Mouse (Mus musculus) lung, postnatal 0 days (tissue): ENCODE data around the gene Fam208b. TPM values are rescaled to one million over a fixed set of nuclear protein-coding genes. Genes with fewer than 3 reads are reported as not detected.
"Not testable (repeated sequence)": the region's sequence is repeated elsewhere in the genome, so short reads cannot be mapped to it uniquely, and the experiment has no call there.

Experiments
- ATAC-seq: fragments of 200-750 bp; cut with Nextera tagmentation; 2 replicates; pipeline ENCODE4 v1.8.0; 2017; ENCODE audit warnings: moderate library complexity
- DNase-seq: peaks from one replicate; pipeline ENCODE4 v3.0.0-alpha.2; 2016; ENCODE audit warnings: low spot score
- H3K27ac ChIP-seq: fragments of 300-500 bp; sonication (generic); 2 replicates; pipeline ENCODE4 v1.5.1; 2014; ENCODE audit warnings: antibody characterized with exemption, mild to moderate bottlenecking, low read length, mixed read lengths
- H3K27me3 ChIP-seq: fragments of 300-500 bp; sonication (generic); replicated peaks from 2 replicates; pipeline ENCODE4 v1.6.1; 2014; ENCODE audit warnings: low read length, mixed read lengths; ENCODE audit not compliant: insufficient read depth
- H3K36me3 ChIP-seq: fragments of 300-500 bp; sonication (generic); 2 replicates; pipeline ENCODE4 v1.6.1; 2014; ENCODE audit warnings: low read length, mixed read lengths; ENCODE audit not compliant: insufficient read depth
- H3K4me1 ChIP-seq: fragments of 300-500 bp; sonication (generic); 2 replicates; pipeline ENCODE4 v1.6.1; 2014; ENCODE audit warnings: antibody characterized with exemption, low read depth, low read length, mixed read lengths; ENCODE audit not compliant: insufficient read depth
- H3K4me2 ChIP-seq: fragments of 300-500 bp; sonication (generic); replicated peaks from 2 replicates; pipeline ENCODE4 v1.6.1; 2014; ENCODE audit warnings: low read depth, mild to moderate bottlenecking, low read length, moderate library complexity, mixed read lengths
- H3K4me3 ChIP-seq: fragments of 300-500 bp; sonication (generic); 2 replicates; pipeline ENCODE4 v1.5.1; 2014; ENCODE audit warnings: low read depth, low read length
- H3K9ac ChIP-seq: fragments of 300-500 bp; sonication (generic); replicated peaks from 2 replicates; pipeline ENCODE4 v1.6.1; 2014; ENCODE audit warnings: low read depth, mild to moderate bottlenecking
- H3K9me3 ChIP-seq: fragments of 300-500 bp; sonication (generic); 2 replicates; pipeline ENCODE4 v1.6.1; 2016; ENCODE audit warnings: low read length, mixed read lengths
- CTCF ChIP-seq: IDR thresholded peaks from 2 replicates; pipeline ENCODE4 v1.5.1; 2016; ENCODE audit warnings: antibody characterized with exemption, mild to moderate bottlenecking
- EP300 ChIP-seq: IDR thresholded peaks from 2 replicates; pipeline ENCODE4 v1.6.1; 2016; ENCODE audit warnings: antibody characterized with exemption, mild to moderate bottlenecking, control low read depth
- WGBS: fragments of 180-500 bp; shearing (Covaris S2); extraction: QIAGEN DNeasy Blood & Tissue Kit; methylation state at CpG from one replicate; pipeline ENCODE4 v1.1.7; 2014; 5-methylcytosine and 5-hydroxymethylcytosine counted together
- polyA plus RNA-seq: library from polyadenylated mRNA; unstranded; fragments of >200 nt; fragmentation: Nextera tagmentation; extraction: Ambion mirVana; gene quantifications from 2 replicates; pipeline ENCODE4 v1.2.1, GENCODE M21; 2015

The Fam208b gene
- polyA plus RNA-seq, 1 experiment from 2014 or later = 5.9 TPM

DNA sequence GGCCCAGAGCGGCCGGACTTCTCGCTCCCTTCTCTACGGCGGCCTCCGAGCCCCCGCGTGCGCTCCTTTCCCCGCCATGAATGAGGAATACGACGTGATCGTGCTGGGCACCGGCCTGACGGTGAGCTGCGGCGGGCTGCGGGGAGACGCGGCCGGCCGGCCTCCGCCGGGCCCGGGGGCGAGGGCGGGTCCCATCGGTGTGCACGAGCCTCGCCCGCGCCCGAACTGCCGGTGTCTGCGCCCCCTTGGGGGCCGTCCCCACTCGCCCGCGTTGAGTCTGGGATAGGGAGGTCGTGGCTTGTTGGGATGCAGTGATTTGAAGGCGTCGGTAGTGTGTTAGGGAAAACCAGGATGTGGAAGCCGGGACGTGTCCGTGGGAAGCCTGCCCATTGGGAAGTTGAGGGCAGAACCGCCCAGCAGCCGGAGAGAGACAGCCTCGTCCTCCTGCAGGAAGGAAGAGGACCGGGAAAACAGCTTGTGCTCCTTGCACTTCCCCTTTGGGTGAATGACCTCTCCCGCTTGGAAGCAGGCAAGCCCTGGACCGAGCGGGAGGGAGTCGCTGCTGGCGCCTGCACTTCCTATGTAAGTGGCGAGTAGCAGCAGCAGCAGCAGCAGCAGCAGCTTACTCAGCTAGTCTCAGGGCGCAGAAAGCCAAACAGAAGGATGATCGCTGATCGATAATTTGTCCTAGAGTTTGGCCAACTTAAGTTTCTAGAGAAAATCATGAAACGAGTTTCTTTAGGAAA, 72.5 kb downstream of the Fam208b start:
- Histone ChIP-seq H3K9ac (peak overlapping the region; percentile 92), H3K36me3 (no peaks in the 10 kb centered on the region), H3K4me1 (peaks cover 21% of the 10 kb centered on the region), H3K27me3 (no peaks in the 10 kb centered on the region), H3K27ac (peak overlapping the region; percentile 99), H3K4me3 (peak overlapping the region; percentile 97), H3K9me3 (no peaks in the 10 kb centered on the region), H3K4me2 (peak overlapping the region; percentile 66)
- under 1% methylated on average over 46 of the region's 59 CpGs for WGBS
- peak; percentile 71 for ATAC-seq
- no peak; the same call in 1 of the 2 replicates for TF ChIP-seq CTCF
- TF ChIP-seq EP300 = peak; percentile 75
- DNase-seq = peak; percentile 93

DNA sequence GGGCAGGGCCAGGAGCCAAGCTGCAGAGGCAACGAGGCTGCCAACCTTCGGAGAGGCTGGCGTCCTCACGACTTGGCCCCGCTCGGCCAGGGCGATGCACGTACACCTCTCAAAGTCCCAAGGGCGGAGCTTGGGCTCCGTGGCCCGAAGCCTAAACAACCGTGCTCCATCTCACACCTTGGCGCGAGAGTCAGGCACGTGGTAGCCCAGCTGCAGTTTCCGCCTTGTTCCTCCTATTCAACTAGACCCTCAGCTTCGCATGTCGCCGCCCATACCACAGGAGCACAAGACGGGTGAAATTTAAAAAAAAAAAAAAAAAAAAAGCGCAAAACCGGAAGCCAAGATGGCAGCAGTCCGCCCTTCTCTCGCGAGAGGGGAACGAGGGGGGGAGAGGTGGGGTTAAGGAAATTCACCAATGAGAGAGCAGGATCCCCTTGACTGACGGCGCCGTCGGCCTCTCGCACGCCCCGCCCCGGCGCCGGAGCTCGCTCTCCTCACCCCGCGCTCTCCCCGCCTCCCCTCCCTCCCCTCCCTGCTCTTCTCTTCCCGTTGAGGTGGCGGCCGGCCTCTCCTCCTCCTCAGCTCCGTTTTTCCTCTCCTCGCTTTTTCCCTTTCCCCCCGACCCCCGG, 73.2 kb downstream of the Fam208b start, which contains the start of gene Gdi2:
TSS of gene Gdi2 (plus strand) at position 470 of the 629 bp plus-strand sequence.
- Histone ChIP-seq H3K4me3 (peak within 1 kb of the TSS; percentile 97), H3K4me1 (peaks cover 21% of the 10 kb centered on the region), H3K9ac (peak within 1 kb of the TSS; percentile 92), H3K36me3 (no peaks in the 10 kb centered on the region), H3K27ac (peak within 1 kb of the TSS; percentile 99), H3K9me3 (no peaks in the 10 kb centered on the region), H3K4me2 (peak within 1 kb of the TSS; percentile 66), H3K27me3 (no peaks in the 10 kb centered on the region)
- ATAC-seq (peak; percentile 97), DNase-seq (peak; percentile 99)
- WGBS = 1% methylated on average over 26 of the region's 47 CpGs
- TF ChIP-seq CTCF = no peak
- TF ChIP-seq EP300 = peak; percentile 96

DNA sequence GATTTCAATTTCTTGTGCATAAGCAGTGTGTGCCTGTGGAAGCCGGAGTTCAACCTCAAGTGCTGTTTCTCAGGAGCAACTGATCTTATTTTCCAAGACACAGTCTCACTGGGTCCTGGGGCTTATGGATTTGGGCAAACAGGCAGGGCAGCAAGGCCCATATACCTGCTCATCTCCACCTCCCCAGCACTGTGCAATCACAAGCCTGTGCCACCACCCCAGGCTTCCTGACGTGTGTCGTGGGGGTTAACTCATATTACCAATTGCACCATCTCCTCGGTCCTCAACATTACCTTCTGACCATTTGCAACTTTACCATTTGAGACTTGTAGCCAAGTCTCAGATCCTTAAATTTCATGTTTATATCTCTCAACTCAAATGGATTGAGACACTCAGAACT, 76.8 kb downstream of the Fam208b start:
- Histone ChIP-seq H3K9me3 (no peaks in the 10 kb centered on the region), H3K4me1 (peaks cover 6% of the 10 kb centered on the region; the same call in 1 of the 2 replicates), H3K4me3 (no peak overlapping the region), H3K36me3 (no peaks in the 10 kb centered on the region), H3K4me2 (no peak overlapping the region), H3K27me3 (no peaks in the 10 kb centered on the region), H3K9ac (no peak overlapping the region), H3K27ac (no peak overlapping the region)
- no peak for ATAC-seq
- 90% methylated on average over 4 of the region's 4 CpGs for WGBS
- no peak for DNase-seq
- no peak for TF ChIP-seq EP300
- TF ChIP-seq CTCF = no peak

DNA sequence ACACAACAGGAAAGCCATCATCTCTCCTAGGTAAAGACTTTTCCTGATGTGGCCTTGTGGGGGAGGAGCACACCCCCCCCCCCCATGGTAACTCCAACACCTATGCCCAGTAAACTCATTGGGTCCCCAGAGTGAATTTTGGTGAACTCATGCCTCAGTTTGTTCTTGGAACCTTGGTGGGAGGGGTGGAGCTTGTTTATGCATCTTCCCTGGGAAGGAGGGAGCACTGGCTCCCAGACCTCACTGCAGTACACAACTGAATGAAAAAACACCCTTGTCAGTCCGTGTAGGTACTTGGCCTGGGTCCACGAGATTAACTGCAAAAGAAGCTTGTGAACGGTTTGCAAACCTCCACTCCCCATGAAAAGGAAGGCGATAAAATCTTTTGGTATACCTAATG, 78.5 kb downstream of the Fam208b start:
- no peaks in the 10 kb centered on the region for H3K27me3 ChIP-seq
- no peaks in the 10 kb centered on the region for H3K36me3 ChIP-seq
- no peak for DNase-seq
- H3K9ac ChIP-seq = no peak overlapping the region
- no peak overlapping the region for H3K4me2 ChIP-seq
- H3K4me3 ChIP-seq = no peak overlapping the region
- ATAC-seq = no peak
- H3K9me3 ChIP-seq = no peaks in the 10 kb centered on the region
- WGBS = 57% methylated on average over 4 of the region's 4 CpGs
- no peak overlapping the region for H3K27ac ChIP-seq
- peaks cover 6% of the 10 kb centered on the region; the same call in 1 of the 2 replicates for H3K4me1 ChIP-seq
- TF ChIP-seq CTCF (no peak), EP300 (no peak)

DNA sequence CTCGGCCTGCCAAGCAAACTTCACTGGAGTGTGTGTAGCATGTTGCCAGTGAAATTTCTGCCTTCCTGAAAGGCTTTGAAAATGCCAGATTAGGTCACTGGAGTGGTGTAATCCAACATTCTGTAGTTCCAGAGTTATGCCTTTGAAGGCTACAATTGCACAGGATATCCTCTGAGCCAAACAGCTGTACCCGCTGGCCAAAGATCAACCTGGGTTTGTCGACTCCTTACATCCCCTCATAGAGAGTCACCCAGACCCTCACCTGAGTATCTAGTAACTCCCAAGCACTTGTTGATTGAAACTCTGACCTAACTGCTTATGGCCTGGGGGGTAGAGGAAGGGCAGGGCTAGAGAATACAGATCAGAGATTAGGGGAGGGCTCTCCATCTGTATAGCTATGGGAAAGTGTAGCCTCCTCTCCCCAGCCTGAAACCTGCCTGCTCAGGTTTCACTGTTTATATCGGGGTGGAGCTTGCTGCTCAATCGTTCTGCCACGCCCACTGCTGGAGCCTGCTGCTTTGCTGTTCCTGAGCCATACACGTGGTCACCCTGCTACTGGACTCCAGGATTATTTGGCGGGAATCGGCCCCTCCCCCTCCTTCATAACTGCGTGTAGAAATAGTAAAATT, 79.1 kb downstream of the Fam208b start:
- DNase-seq = no peak
- Histone ChIP-seq H3K27me3 (no peaks in the 10 kb centered on the region), H3K4me1 (peaks cover under 1% of the 10 kb centered on the region; the same call in 1 of the 2 replicates), H3K4me2 (no peak overlapping the region), H3K9me3 (no peaks in the 10 kb centered on the region), H3K4me3 (no peak overlapping the region), H3K9ac (no peak overlapping the region), H3K36me3 (no peaks in the 10 kb centered on the region), H3K27ac (no peak overlapping the region)
- peak; percentile 26; the same call in 1 of the 2 replicates for ATAC-seq
- TF ChIP-seq EP300 (no peak), CTCF (no peak)
- WGBS = 53% methylated on average over 10 of the region's 10 CpGs

DNA sequence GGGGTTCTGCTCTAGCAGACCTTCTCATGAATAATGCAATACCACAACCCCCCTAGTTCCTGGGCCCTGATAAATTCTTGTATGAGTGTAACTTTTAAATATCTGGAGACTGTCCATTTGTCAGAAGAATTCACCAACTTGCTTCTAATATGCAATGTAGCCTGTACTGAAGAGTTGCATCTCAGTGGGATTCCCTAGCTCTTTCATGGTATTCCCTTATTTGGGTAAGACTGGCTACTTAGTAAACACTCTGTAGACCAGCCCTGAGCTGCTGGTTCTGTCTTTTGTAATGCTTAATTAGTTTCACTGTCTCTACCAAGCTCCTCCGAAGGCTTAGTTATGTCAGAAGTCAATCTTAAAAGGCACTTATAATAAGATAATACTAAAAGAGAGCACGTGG, 79.7 kb downstream of the Fam208b start:
- WGBS = 62% methylated on average over 2 of the region's 2 CpGs
- H3K9ac ChIP-seq, H3K4me2 ChIP-seq, H3K4me3 ChIP-seq, H3K27me3 ChIP-seq, H3K27ac ChIP-seq, DNase-seq, H3K4me1 ChIP-seq, H3K36me3 ChIP-seq, H3K9me3 ChIP-seq, ATAC-seq: not testable (repeated sequence)
